ENCODE assay signal across 11 mouse cellular contexts in genomic region chr13:14142294-14142966, GRCm38 (mm10).
A peak's percentile ranks its signal among the peaks of the same experiment; 100 is the strongest.
DNase-seq lines count a peak whose midpoint lies in the region; ATAC-seq lines count a peak whose summit lies in the region.
"Had no signal": no experiment of that assay in that cellular context is flagged by ENCODE, and none has a peak within 500 bp of the region (broad histone marks: within the 10 kb centered on the region; RNA-seq: fewer than 3 reads in every experiment).

No protein-coding gene starts in this region.

- WGBS in hindbrain, embryonic 11.5 days, result 93% methylated on average over 2 of the region's 2 CpGs
- WGBS in hindbrain, embryonic 16.5 days, result 100% methylated on average over 2 of the region's 2 CpGs
- WGBS in liver, embryonic 16.5 days (ENCODE audit: insufficient replicate concordance), result 21% methylated on average over 2 of the region's 2 CpGs

- DNase-seq in hindbrain, embryonic 11.5 days (ENCODE audit: low spot score), result peak; percentile 6
- DNase-seq in ES-CJ7 (ENCODE audit: low read depth, low spot score), result peak; percentile 29
- DNase-seq in c-Kit-negative CD71-positive TER-119-positive erythroid progenitor cells, embryonic 14.5 days (ENCODE audit: low read depth, low spot score), result peak; percentile 58
- no peak for DNase-seq in right cerebral cortex, postnatal 10 days (ENCODE audit: low spot score in 2 of 2)
- no peak for DNase-seq in kidney, adult 18-20 months
- DNase-seq in right cerebral cortex, postnatal 4 days, result no peak
- DNase-seq: layer of hippocampus, postnatal 36 days had no signal

- H3K9me3 ChIP-seq in hindbrain, embryonic 11.5 days (ENCODE audit: control insufficient read depth, low read length), result no peaks in the 10 kb centered on the region
- no peaks in the 10 kb centered on the region for H3K9me3 ChIP-seq in hindbrain, embryonic 16.5 days (ENCODE audit: control insufficient read depth, low read length)
- no peaks in the 10 kb centered on the region for H3K9me3 ChIP-seq in liver, embryonic 16.5 days (replicated peaks; ENCODE audit: control insufficient read depth, low read length)
- H3K9me3 ChIP-seq: hindbrain, embryonic 15.5 days; neural tube, embryonic 13.5 days had no signal

- no peak overlapping the region for H3K27ac ChIP-seq in hindbrain, embryonic 11.5 days (ENCODE audit: low read depth, low read length)
- no peak overlapping the region for H3K27ac ChIP-seq in hindbrain, embryonic 16.5 days (ENCODE audit: low read depth, low read length)
- peak overlapping the region; percentile 2 for H3K27ac ChIP-seq in liver, embryonic 16.5 days (ENCODE audit: low read length)
- H3K27ac ChIP-seq: hindbrain, embryonic 15.5 days; neural tube, embryonic 13.5 days had no signal

- H3K4me2 ChIP-seq in hindbrain, embryonic 11.5 days (replicated peaks; ENCODE audit: low read depth, low read length), result no peak overlapping the region
- no peak overlapping the region for H3K4me2 ChIP-seq in hindbrain, embryonic 16.5 days (ENCODE audit: low read length)
- H3K4me2 ChIP-seq in liver, embryonic 16.5 days (ENCODE audit: low read depth, low read length), result peak overlapping the region; percentile 48
- H3K4me2 ChIP-seq: hindbrain, embryonic 15.5 days; neural tube, embryonic 13.5 days had no signal

- no peak overlapping the region for H3K4me3 ChIP-seq in hindbrain, embryonic 11.5 days (ENCODE audit: low read depth, low read length)
- no peak overlapping the region for H3K4me3 ChIP-seq in hindbrain, embryonic 16.5 days (ENCODE audit: low read length)
- 0 out of 2 replicates have a peak overlapping the region, but pooled peaks have one; percentile 20 for H3K4me3 ChIP-seq in liver, embryonic 16.5 days (ENCODE audit: low read depth, low read length)
- H3K4me3 ChIP-seq: hindbrain, embryonic 15.5 days; neural tube, embryonic 13.5 days had no signal

- no peak for ATAC-seq in hindbrain, embryonic 11.5 days (ENCODE audit: low FRiP score)
- no peak for ATAC-seq in hindbrain, embryonic 16.5 days
- peak; percentile 95 for ATAC-seq in liver, embryonic 16.5 days (ENCODE audit: low read depth)

- H3K27me3 ChIP-seq in hindbrain, embryonic 11.5 days (ENCODE audit: control insufficient read depth, insufficient read depth, low read length), result no peaks in the 10 kb centered on the region
- H3K27me3 ChIP-seq in hindbrain, embryonic 16.5 days (replicated peaks; ENCODE audit: control insufficient read depth, insufficient read depth, low read length), result no peaks in the 10 kb centered on the region
- H3K27me3 ChIP-seq in liver, embryonic 16.5 days (ENCODE audit: control insufficient read depth, insufficient read depth, low read depth, low read length), result no peaks in the 10 kb centered on the region
- H3K27me3 ChIP-seq: hindbrain, embryonic 15.5 days; neural tube, embryonic 13.5 days had no signal

- no peak overlapping the region for H3K9ac ChIP-seq in hindbrain, embryonic 11.5 days (ENCODE audit: low read depth, low read length)
- no peak overlapping the region for H3K9ac ChIP-seq in hindbrain, embryonic 16.5 days (ENCODE audit: low read depth, low read length)
- no peak overlapping the region for H3K9ac ChIP-seq in liver, embryonic 16.5 days (ENCODE audit: low read depth, low read length)
- H3K9ac ChIP-seq: hindbrain, embryonic 15.5 days; neural tube, embryonic 13.5 days had no signal

- H3K36me3 ChIP-seq in hindbrain, embryonic 11.5 days (ENCODE audit: control insufficient read depth, insufficient read depth, low read length), result peaks cover 2% of the 10 kb centered on the region; the same call in 1 of the 2 replicates
- H3K36me3 ChIP-seq in hindbrain, embryonic 16.5 days (ENCODE audit: control insufficient read depth, insufficient read depth, low read length), result peaks cover 1% of the 10 kb centered on the region; the same call in 1 of the 2 replicates
- H3K36me3 ChIP-seq in liver, embryonic 16.5 days (ENCODE audit: control insufficient read depth, insufficient read depth), result no peaks in the 10 kb centered on the region; the same call in 1 of the 2 replicates

- no peaks in the 10 kb centered on the region for H3K4me1 ChIP-seq in hindbrain, embryonic 11.5 days (replicated peaks; ENCODE audit: control insufficient read depth, insufficient read depth, low read length)
- no peaks in the 10 kb centered on the region for H3K4me1 ChIP-seq in hindbrain, embryonic 16.5 days (ENCODE audit: control insufficient read depth, insufficient read depth, low read depth, low read length)
- peaks cover 7% of the 10 kb centered on the region for H3K4me1 ChIP-seq in liver, embryonic 16.5 days (ENCODE audit: control insufficient read depth, low read depth, low read length)
- H3K4me1 ChIP-seq: hindbrain, embryonic 15.5 days; neural tube, embryonic 13.5 days had no signal

Comparison
In these comparisons a context has a peak if more than half of its experiments do, and no peak if none do; other contexts are left out.
1. DNase-seq: peak in hindbrain, embryonic 11.5 days (single experiment), ES-CJ7 (single experiment) and c-Kit-negative CD71-positive TER-119-positive erythroid progenitor cells, embryonic 14.5 days (single experiment); none in right cerebral cortex, postnatal 10 days (0 of 2), kidney, adult 18-20 months (single experiment) and right cerebral cortex, postnatal 4 days (single experiment).